Mouse (Mus musculus): Measurements from ENCODE around the gene 1600014C10Rik.

DNA sequence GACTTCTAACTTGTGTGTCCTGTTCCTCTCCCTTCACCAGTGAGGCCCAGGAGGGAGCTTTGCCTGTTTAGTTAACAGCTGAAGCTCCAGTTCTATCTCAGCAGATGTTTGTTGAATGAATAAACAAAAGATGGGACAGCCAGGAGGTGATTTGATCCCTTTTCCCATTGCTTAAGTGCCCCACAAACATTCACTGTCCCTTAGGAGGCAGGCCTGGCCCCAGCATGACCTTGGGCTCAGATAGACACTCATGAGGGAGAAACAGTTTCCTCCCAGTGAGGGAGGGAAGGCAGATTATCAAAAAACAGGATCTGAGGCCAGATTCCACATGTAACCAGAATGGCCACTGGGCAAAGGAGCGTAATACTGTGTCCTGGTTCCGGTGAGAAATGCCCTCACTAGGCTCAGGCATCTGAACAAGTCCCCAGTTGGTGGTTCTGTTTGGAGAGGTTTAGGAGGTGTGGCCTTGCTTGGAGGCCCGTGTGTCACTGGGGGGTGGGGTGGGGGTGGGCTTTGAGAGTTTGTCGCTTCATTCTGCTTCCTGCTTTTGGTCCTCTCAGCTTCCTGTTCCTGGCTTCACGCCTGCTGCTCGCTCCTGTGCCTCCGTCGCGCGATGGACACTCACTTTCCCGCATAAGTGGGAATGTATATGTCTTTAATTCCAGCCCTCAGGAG, 26.6 kb downstream of the 1600014C10Rik start:
- TF ChIP-seq CTCF (IDR thresholded peaks at IDR 0.05), result no peak
- no peak for TF ChIP-seq EP300 (IDR thresholded peaks at IDR 0.05)
